Mouse (Mus musculus) heart, postnatal 25 days (tissue): ENCODE data around the gene Mbnl1. TPM values are rescaled to one million over a fixed set of nuclear protein-coding genes. Genes with fewer than 3 reads are reported as not detected.

ENCODE experiments used
- DNase-seq: peaks from one replicate; pipeline ENCODE4 v3.0.0; 2022; ENCODE audit warnings: low spot score
- intact Hi-C: fragments of 180-260 bp; cut with DNase I; formaldehyde crosslinking; loops from one replicate; pipeline ENCODE4 v1.15.1; 2025
- total RNA-seq, 2 experiments: library from RNA; stranded (reverse); gene quantifications; 2 replicates each; pipeline ENCODE4 v1.2.3; 2021

Mbnl1 gene
- total RNA-seq, 2 experiments from 2014 or later = 191 to 197 TPM

GRCm38 (mm10) chr3:60638530-60638929 is 165.9 kb downstream of the Mbnl1 start:
- intact Hi-C loops = no loop called here
- DNase-seq = no peak

- intact Hi-C loops = no loop called here
These were observed 166.5 kb downstream of the Mbnl1 start for GRCm38 (mm10) chr3:60639135-60639534.

GRCm38 (mm10) chr3:60642227-60642626 is 169.6 kb downstream of the Mbnl1 start:
- intact Hi-C loops = no loop called here
- DNase-seq = no peak

More at GRCm38 (mm10) chr3:60639135-60639534, 166.5 kb downstream of the Mbnl1 start:
- peak; percentile 5 for DNase-seq

GRCm38 (mm10) chr3:60645531-60645930 is 172.9 kb downstream of the Mbnl1 start:
- intact Hi-C loops = no loop called here
- no peak for DNase-seq

- intact Hi-C loops = no loop called here
- DNase-seq = no peak
These were observed 175.7 kb downstream of the Mbnl1 start for GRCm38 (mm10) chr3:60648293-60648692.

- no peak for DNase-seq
These were observed 188.1 kb downstream of the Mbnl1 start for GRCm38 (mm10) chr3:60660762-60661161.

More at GRCm38 (mm10) chr3:60660762-60661161, 188.1 kb downstream of the Mbnl1 start:
- intact Hi-C loops = no loop called here
